Mouse (Mus musculus): ENCODE results near the gene Dhtkd1. TPM values are rescaled to one million over a fixed set of nuclear protein-coding genes. Genes with fewer than 3 reads are reported as not detected.

Dhtkd1 gene
- total and polyA plus RNA-seq, 2 experiments from 2014 or later: 3.7 to 6.6 TPM

- 87% methylated on average over 5 of the region's 5 CpGs for WGBS
Observed at GRCm38 (mm10) chr2:5851866-5852265, 90.7 kb downstream of the Dhtkd1 start.

GRCm38 (mm10) chr2:5851116-5851515, 91.5 kb downstream of the Dhtkd1 start:
- no peak overlapping the region for H3K27ac ChIP-seq
- H3K4me1 ChIP-seq (ENCODE audit: insufficient read depth, low read length): no peaks in the 10 kb centered on the region
- no peak overlapping the region for H3K9ac ChIP-seq (replicated peaks; ENCODE audit: low read length)
- no peaks in the 10 kb centered on the region for H3K27me3 ChIP-seq (ENCODE audit: insufficient read depth, low read length)
- H3K4me2 ChIP-seq (ENCODE audit: low read depth, low read length): no peak overlapping the region
- WGBS: 91% methylated on average over 9 of the region's 9 CpGs
- H3K4me3 ChIP-seq (ENCODE audit: low read length): no peak overlapping the region
- H3K36me3 ChIP-seq (ENCODE audit: insufficient read depth, low read length): no peaks in the 10 kb centered on the region
- DNase-seq (ENCODE audit: low spot score): no peak
- no peak for TF ChIP-seq CTCF (IDR thresholded peaks at IDR 0.05; ENCODE audit: low read depth)
- ATAC-seq: no peak
- H3K9me3 ChIP-seq (ENCODE audit: low read length): no peaks in the 10 kb centered on the region

More at GRCm38 (mm10) chr2:5851866-5852265, 90.7 kb downstream of the Dhtkd1 start:
- ATAC-seq (no peak), DNase-seq (ENCODE audit: low spot score) (no peak)
- H3K4me2 ChIP-seq (ENCODE audit: low read depth, low read length): no peak overlapping the region
- H3K4me1 ChIP-seq (ENCODE audit: insufficient read depth, low read length): no peaks in the 10 kb centered on the region
- H3K4me3 ChIP-seq (ENCODE audit: low read length): no peak overlapping the region
- TF ChIP-seq CTCF (IDR thresholded peaks at IDR 0.05; ENCODE audit: low read depth): no peak
- no peak overlapping the region for H3K9ac ChIP-seq (replicated peaks; ENCODE audit: low read length)
- H3K27ac ChIP-seq: no peak overlapping the region
- no peaks in the 10 kb centered on the region for H3K36me3 ChIP-seq (ENCODE audit: insufficient read depth, low read length)
- H3K27me3 ChIP-seq (ENCODE audit: insufficient read depth, low read length): no peaks in the 10 kb centered on the region
- H3K9me3 ChIP-seq (ENCODE audit: low read length): no peaks in the 10 kb centered on the region

Other genes with a start within 250 kb of the Dhtkd1 start
- gene Camk1d, start 228.3 kb downstream of the Dhtkd1 start, total RNA-seq (2014; rRNA removed): 15.5 and 16.6 TPM in 2 replicates
- gene Camk1d, start 228.3 kb downstream of the Dhtkd1 start, polyA plus RNA-seq (2015; fragmentation: Nextera tagmentation; extraction: Ambion mirVana): 7.2 and 7.7 TPM in 2 replicates
- gene Nudt5, start 97.8 kb downstream of the Dhtkd1 start, total RNA-seq (2014; rRNA removed): 14.9 and 23.2 TPM in 2 replicates
- gene Nudt5, start 97.8 kb downstream of the Dhtkd1 start, polyA plus RNA-seq (2015; fragmentation: Nextera tagmentation; extraction: Ambion mirVana): 16.9 and 18.1 TPM in 2 replicates
- 91.0 and 110 TPM in 2 replicates for gene Cdc123, start 97.6 kb downstream of the Dhtkd1 start, total RNA-seq (2014; rRNA removed)
- 234 and 237 TPM in 2 replicates for gene Cdc123, start 97.6 kb downstream of the Dhtkd1 start, polyA plus RNA-seq (2015; fragmentation: Nextera tagmentation; extraction: Ambion mirVana)
- 0.58 and 0.83 TPM in 2 replicates for gene Gm13199, start 79.9 kb downstream of the Dhtkd1 start, total RNA-seq (2014; rRNA removed)
- 0.54 TPM in 1 of 2 replicates, not detected in the other for gene Gm13199, start 79.9 kb downstream of the Dhtkd1 start, polyA plus RNA-seq (2015; fragmentation: Nextera tagmentation; extraction: Ambion mirVana)
- gene Sec61a2, start 47.4 kb downstream of the Dhtkd1 start, total RNA-seq (2014; rRNA removed): 109 and 127 TPM in 2 replicates
- 104 and 105 TPM in 2 replicates for gene Sec61a2, start 47.4 kb downstream of the Dhtkd1 start, polyA plus RNA-seq (2015; fragmentation: Nextera tagmentation; extraction: Ambion mirVana)
- gene Upf2, start 8.7 kb upstream of the Dhtkd1 start, total RNA-seq (2014; rRNA removed): 3.5 and 6.2 TPM in 2 replicates
- gene Upf2, start 8.7 kb upstream of the Dhtkd1 start, polyA plus RNA-seq (2015; fragmentation: Nextera tagmentation; extraction: Ambion mirVana): 4.3 and 4.9 TPM in 2 replicates
- 8.9 and 9.8 TPM in 2 replicates for gene Proser2, start 187.4 kb upstream of the Dhtkd1 start, total RNA-seq (2014; rRNA removed)
- 8.0 and 10.2 TPM in 2 replicates for gene Proser2, start 187.4 kb upstream of the Dhtkd1 start, polyA plus RNA-seq (2015; fragmentation: Nextera tagmentation; extraction: Ambion mirVana)